Mouse (Mus musculus) large intestine, adult 2 months (tissue): Measurements from ENCODE around the gene Fat3. TPM values are rescaled to one million over a fixed set of nuclear protein-coding genes. Genes with fewer than 3 reads are reported as not detected.

Experiments used
- DNase-seq: peaks from one replicate; pipeline ENCODE4 v3.0.0-alpha.2; 2012; ENCODE audit warnings: low read depth, low spot score
- WGBS: fragments of 180-500 bp; shearing (Covaris S2); methylation state at CpG from one replicate; pipeline ENCODE4 v1.1.7; 2018; 5-methylcytosine and 5-hydroxymethylcytosine counted together
- polyA plus RNA-seq: library from polyadenylated mRNA; depleted of rRNA; stranded (reverse); fragments of >200 nt; gene quantifications from 2 replicates; pipeline ENCODE4 v1.2.3, GENCODE M21; 2012

Fat3 gene
- polyA plus RNA-seq, 1 experiment: 0.14 TPM

GRCm38 (mm10) chr9:16270056-16270767 is 230.9 kb downstream of the Fat3 start:
- 74% methylated on average over 4 of the region's 4 CpGs for WGBS

GRCm38 (mm10) chr9:16265519-16265918 is 235.6 kb downstream of the Fat3 start:
- DNase-seq: no peak
- WGBS: 69% methylated on average over 4 of the region's 4 CpGs

More at GRCm38 (mm10) chr9:16270056-16270767, 230.9 kb downstream of the Fat3 start:
- DNase-seq: no peak

- WGBS: 57% methylated on average over 3 of the region's 3 CpGs
- no peak for DNase-seq
Observed at GRCm38 (mm10) chr9:16257241-16257840, 243.7 kb downstream of the Fat3 start.

- WGBS: 77% methylated on average over 2 of the region's 2 CpGs
- no peak for DNase-seq
Observed at GRCm38 (mm10) chr9:16256577-16257207, 244.4 kb downstream of the Fat3 start.

GRCm38 (mm10) chr9:16246741-16247140 is 254.3 kb downstream of the Fat3 start:
- DNase-seq: no peak
- WGBS: 82% methylated on average over 4 of the region's 4 CpGs

- 62% methylated on average over 4 of the region's 4 CpGs for WGBS
- no peak for DNase-seq
Observed at GRCm38 (mm10) chr9:16231575-16231974, 269.5 kb downstream of the Fat3 start.

GRCm38 (mm10) chr9:16228919-16229318 is 272.2 kb downstream of the Fat3 start:
- WGBS: 76% methylated on average over 5 of the region's 5 CpGs
- no peak for DNase-seq

GRCm38 (mm10) chr9:16227398-16227797 is 273.7 kb downstream of the Fat3 start:
- no peak for DNase-seq

GRCm38 (mm10) chr9:16226545-16226944 is 274.5 kb downstream of the Fat3 start:
- DNase-seq: no peak

More at GRCm38 (mm10) chr9:16227398-16227797, 273.7 kb downstream of the Fat3 start:
- WGBS: 62% methylated on average over 2 of the region's 2 CpGs

GRCm38 (mm10) chr9:16221885-16222284 is 279.2 kb downstream of the Fat3 start:
- no peak for DNase-seq
- WGBS: 66% methylated on average over 5 of the region's 5 CpGs

- DNase-seq: peak; percentile 7
- WGBS: 48% methylated on average over 6 of the region's 6 CpGs
Observed at GRCm38 (mm10) chr9:16216235-16216634, 284.9 kb downstream of the Fat3 start.

- DNase-seq: no peak
- WGBS: 46% methylated on average over 7 of the region's 7 CpGs
Observed at GRCm38 (mm10) chr9:16214731-16215681, 286.1 kb downstream of the Fat3 start.

- 42% methylated on average over 1 of the region's 1 CpGs for WGBS
- DNase-seq: no peak
Observed at GRCm38 (mm10) chr9:16213324-16213723, 287.8 kb downstream of the Fat3 start.

- DNase-seq: no peak
- WGBS: 42% methylated on average over 3 of the region's 3 CpGs
Observed at GRCm38 (mm10) chr9:16212628-16213027, 288.5 kb downstream of the Fat3 start.

- DNase-seq: no peak
- 78% methylated on average over 4 of the region's 4 CpGs for WGBS
Observed at GRCm38 (mm10) chr9:16212163-16212562, 288.9 kb downstream of the Fat3 start.

GRCm38 (mm10) chr9:16211468-16211867 is 289.6 kb downstream of the Fat3 start:
- WGBS: 57% methylated on average over 3 of the region's 3 CpGs
- DNase-seq: no peak

GRCm38 (mm10) chr9:16202296-16202695 is 298.8 kb downstream of the Fat3 start:
- 61% methylated on average over 6 of the region's 6 CpGs for WGBS

GRCm38 (mm10) chr9:16200948-16201347 is 300.1 kb downstream of the Fat3 start:
- WGBS: 62% methylated on average over 1 of the region's 1 CpGs
- no peak for DNase-seq

More at GRCm38 (mm10) chr9:16202296-16202695, 298.8 kb downstream of the Fat3 start:
- no peak for DNase-seq

- no peak for DNase-seq
- WGBS: 78% methylated on average over 1 of the region's 1 CpGs
Observed at GRCm38 (mm10) chr9:16186461-16186860, 314.6 kb downstream of the Fat3 start.

GRCm38 (mm10) chr9:16169238-16169637 is 331.8 kb downstream of the Fat3 start:
- WGBS: 73% methylated on average over 4 of the region's 4 CpGs
- DNase-seq: no peak
